Mouse (Mus musculus) brain, embryonic 14.5 days (tissue): Measurements from ENCODE around the gene Pigc.

Experiments used
- CTCF ChIP-seq: fragments of 200-500 bp; IDR thresholded peaks from 2 replicates; pipeline ENCODE4 v1.5.1; 2012; ENCODE audit warnings: inconsistent platforms, mild to moderate bottlenecking, moderate library complexity, borderline replicate concordance; ENCODE audit not compliant: insufficient read depth, insufficient read length; ENCODE audit errors: extremely low read depth
- POLR2A ChIP-seq: fragments of 200-500 bp; IDR thresholded peaks from 2 replicates; pipeline ENCODE4 v1.6.1; 2012; ENCODE audit warnings: mild to moderate bottlenecking, inconsistent platforms, borderline replicate concordance; ENCODE audit not compliant: poor library complexity, insufficient read depth, insufficient read length, severe bottlenecking; ENCODE audit errors: extremely low read depth

- TF ChIP-seq CTCF (no peak), POLR2A (no peak)
Measured at GRCm38 (mm10) chr1:162004518-162004780, 35.5 kb downstream of the Pigc start.
